ENCODE assay signal across 12 mouse cellular contexts in the genomic region with DNA sequence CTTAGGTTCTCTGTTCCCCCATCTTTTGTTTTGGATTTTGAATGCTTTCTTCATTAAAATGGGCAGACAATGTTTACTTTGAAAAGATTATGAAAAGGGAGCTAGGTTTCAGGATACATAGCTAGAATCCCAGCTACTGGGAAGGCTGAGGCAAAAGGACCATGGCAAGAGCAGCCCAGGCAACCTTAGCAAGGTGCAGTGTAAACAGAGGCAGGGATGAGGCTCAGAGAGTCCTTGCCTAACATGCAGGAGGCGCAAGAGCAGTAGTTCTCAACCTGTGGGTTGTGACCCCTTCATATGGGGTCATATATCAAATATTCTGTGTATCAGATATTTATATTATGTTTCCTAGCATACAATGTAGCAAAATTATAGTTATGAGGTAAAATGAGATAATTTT. TPM values are rescaled to one million over a fixed set of nuclear protein-coding genes. Genes with fewer than 3 reads are reported as not detected.
DNase-seq lines count a peak whose midpoint lies in the region; ATAC-seq and TF ChIP-seq lines count a peak whose summit lies in the region.
"Had no signal": no experiment of that assay in that cellular context is flagged by ENCODE, and none has a peak within 500 bp of the region (broad histone marks: within the 10 kb centered on the region; RNA-seq: fewer than 3 reads in every experiment).

No protein-coding gene starts in this region.

- H3K36me3 ChIP-seq in heart, embryonic 12.5 days: peaks cover 28% of the 10 kb centered on the region
- H3K36me3 ChIP-seq in E14TG2a.4 (ENCODE audit: insufficient read depth, low read length): peaks cover 53% of the 10 kb centered on the region
- peaks cover 48% of the 10 kb centered on the region for H3K36me3 ChIP-seq in hindbrain, embryonic 10.5 days
- peaks cover 23% of the 10 kb centered on the region for H3K36me3 ChIP-seq in liver, embryonic 14.5 days (replicated peaks; ENCODE audit: control insufficient read depth, insufficient read depth, low read depth)

- no peak for TF ChIP-seq EP300 in liver, embryonic 14.5 days (IDR thresholded peaks at IDR 0.05; ENCODE audit: low read depth)

- H3K4me1 ChIP-seq in heart, embryonic 12.5 days (replicated peaks): peaks cover 23% of the 10 kb centered on the region
- H3K4me1 ChIP-seq in E14TG2a.4 (replicated peaks; ENCODE audit: low read depth, low read length): peaks cover 38% of the 10 kb centered on the region
- H3K4me1 ChIP-seq in hindbrain, embryonic 10.5 days (replicated peaks): peaks cover 32% of the 10 kb centered on the region
- H3K4me1 ChIP-seq in liver, embryonic 14.5 days (replicated peaks; ENCODE audit: control insufficient read depth in 2 of 2, insufficient read depth in 2 of 2, low read length in 1 of 2): peaks cover 13 to 18% of the 10 kb centered on the region in 2 experiments

- no peak overlapping the region for H3K9ac ChIP-seq in heart, embryonic 12.5 days
- peak overlapping the region; percentile 96 for H3K9ac ChIP-seq in liver, embryonic 14.5 days (replicated peaks)

- intact Hi-C loops in left cerebral cortex, adult 2 months (cut with DNase I): no loop called here

- H3K27me3 ChIP-seq in heart, embryonic 12.5 days (replicated peaks): no peaks in the 10 kb centered on the region
- H3K27me3 ChIP-seq in E14TG2a.4 (ENCODE audit: insufficient read depth, low read length): no peaks in the 10 kb centered on the region
- no peaks in the 10 kb centered on the region for H3K27me3 ChIP-seq in hindbrain, embryonic 10.5 days (ENCODE audit: insufficient read depth, poor library complexity, severe bottlenecking)
- no peaks in the 10 kb centered on the region for H3K27me3 ChIP-seq in liver, embryonic 14.5 days (ENCODE audit: control insufficient read depth, insufficient read depth, low read length)

- H3K9me3 ChIP-seq in heart, embryonic 12.5 days (replicated peaks): no peaks in the 10 kb centered on the region
- H3K9me3 ChIP-seq in E14TG2a.4 (ENCODE audit: low read length): no peaks in the 10 kb centered on the region
- no peaks in the 10 kb centered on the region for H3K9me3 ChIP-seq in hindbrain, embryonic 10.5 days
- H3K9me3 ChIP-seq in liver, embryonic 14.5 days (ENCODE audit: control insufficient read depth, low read length): no peaks in the 10 kb centered on the region

- H3K27ac ChIP-seq in heart, embryonic 12.5 days (ENCODE audit: poor library complexity, severe bottlenecking): no peak overlapping the region
- no peak overlapping the region for H3K27ac ChIP-seq in hindbrain, embryonic 10.5 days
- peak overlapping the region; percentile 94; the same call in 1 of the 2 replicates for H3K27ac ChIP-seq in liver, embryonic 14.5 days
- H3K27ac ChIP-seq in left cerebral cortex, adult 2 months: no peak overlapping the region

- no peak overlapping the region for H3K4me3 ChIP-seq in heart, embryonic 12.5 days
- peak overlapping the region; percentile 98 for H3K4me3 ChIP-seq in E14TG2a.4 (replicated peaks; ENCODE audit: low read length)
- peak overlapping the region; percentile 90 for H3K4me3 ChIP-seq in hindbrain, embryonic 10.5 days
- H3K4me3 ChIP-seq in liver, embryonic 14.5 days (ENCODE audit: insufficient read depth in 1 of 2, low read depth in 2 of 2, low read length in 2 of 2): peak overlapping the region; percentile 42 to 91
- no peak overlapping the region for H3K4me3 ChIP-seq in left cerebral cortex, adult 2 months

- peak overlapping the region; percentile 29 for H3K4me2 ChIP-seq in heart, embryonic 12.5 days
- peak overlapping the region; percentile 91 for H3K4me2 ChIP-seq in liver, embryonic 14.5 days (ENCODE audit: low read depth)

- WGBS in heart, embryonic 12.5 days: 88% methylated on average over 1 of the region's 1 CpGs
- WGBS in hindbrain, embryonic 10.5 days: 96% methylated on average over 1 of the region's 1 CpGs
- 74% methylated on average over 1 of the region's 1 CpGs for WGBS in liver, embryonic 14.5 days (ENCODE audit: insufficient replicate concordance)

- ATAC-seq in heart, embryonic 12.5 days (ENCODE audit: insufficient number of reproducible peaks, low FRiP score): no peak
- ATAC-seq in liver, embryonic 14.5 days (ENCODE audit: insufficient read depth): no peak

- DNase-seq in heart, adult 9 months (ENCODE audit: low spot score in 2 of 2): no peak
- DNase-seq in hindbrain, embryonic 10.5 days (ENCODE audit: low spot score): no peak
- no peak for DNase-seq in liver, embryonic 14.5 days (ENCODE audit: low read depth in 3 of 3, low spot score in 3 of 3)
- DNase-seq in left cerebral cortex, adult 2 months (ENCODE audit: extremely low spot score in 1 of 2, low spot score in 2 of 2): no peak
- no peak for DNase-seq in right cerebral cortex, adult 2 months (ENCODE audit: low spot score in 2 of 2)
- DNase-seq in layer of hippocampus, postnatal 10 days (ENCODE audit: low spot score in 2 of 2): no peak
- DNase-seq: adrenal gland, postnatal 14 days; lung, postnatal 4 days; right cerebral cortex, postnatal 25 days; thymus, postnatal 25 days had no signal

- no peak for TF ChIP-seq CTCF in E14TG2a.4 (conservative IDR thresholded peaks at IDR 0.05; ENCODE audit: low read length)
- no peak for TF ChIP-seq CTCF in liver, embryonic 14.5 days (IDR thresholded peaks at IDR 0.05; ENCODE audit: low read depth)
- TF ChIP-seq CTCF in left cerebral cortex, adult 2 months (IDR thresholded peaks at IDR 0.05): no peak

RNA-seq across cellular contexts. Expression of a gene that starts 1.6 kb away (rescaled TPM):
- 21.5 TPM in 2 replicates for polyA plus RNA-seq in heart, embryonic 12.5 days (2016; fragmentation: Nextera tagmentation; extraction: Ambion mirVana)
- polyA plus RNA-seq in hindbrain, embryonic 10.5 days (2016; fragmentation: Nextera tagmentation; extraction: Ambion mirVana): 36.6 and 40.0 TPM in 2 replicates
- polyA plus RNA-seq in liver, embryonic 14.5 days (2012; rRNA removed): 5.9 and 10.5 TPM in 2 replicates
- 19.2 and 20.9 TPM in 2 replicates for polyA plus RNA-seq in liver, embryonic 14.5 days (2014; fragmentation: Nextera tagmentation; extraction: Ambion mirVana)
- total RNA-seq in left cerebral cortex, adult 2 months (2021): 1 to 10 TPM; 7.2 to 7.9 TPM
- total RNA-seq in layer of hippocampus, postnatal 10 days (2021): 10 to 100 TPM; 11.3 to 11.6 TPM

RNA-seq across cellular contexts. Expression of a gene that starts 1.7 kb away (rescaled TPM):
- 104 and 109 TPM in 2 replicates for polyA plus RNA-seq in heart, embryonic 12.5 days (2016; fragmentation: Nextera tagmentation; extraction: Ambion mirVana)
- polyA plus RNA-seq in hindbrain, embryonic 10.5 days (2016; fragmentation: Nextera tagmentation; extraction: Ambion mirVana): 92.8 and 96.1 TPM in 2 replicates
- 26.9 and 33.1 TPM in 2 replicates for polyA plus RNA-seq in liver, embryonic 14.5 days (2012; rRNA removed)
- 94.2 and 98.4 TPM in 2 replicates for polyA plus RNA-seq in liver, embryonic 14.5 days (2014; fragmentation: Nextera tagmentation; extraction: Ambion mirVana)
- total RNA-seq in left cerebral cortex, adult 2 months (2021): 100 to 1,000 TPM; 144 to 167 TPM
- 100 to 1,000 TPM; 138 to 155 TPM for total RNA-seq in layer of hippocampus, postnatal 10 days (2021)

Comparison
In these comparisons a context has a peak if more than half of its experiments do, and no peak if none do; other contexts are left out.
1. H3K4me3 ChIP-seq: peak in E14TG2a.4 (single experiment), hindbrain, embryonic 10.5 days (single experiment) and liver, embryonic 14.5 days (2 of 2); none in heart, embryonic 12.5 days (single experiment) and left cerebral cortex, adult 2 months (single experiment).